Mouse (Mus musculus) urinary bladder, adult 18-20 months (tissue): ENCODE results near the gene Gpc6.

Experiments
- DNase-seq, 2 experiments: peaks; one replicate each; pipeline ENCODE4 v3.0.0; 2022; ENCODE audit warnings: low spot score in 2 of 2, mixed read lengths in 2 of 2

The Gpc6 gene

GRCm38 (mm10) chr14:116924876-116925601 lies at the start of gene Gpc6:
TSS of gene Gpc6 (plus strand) at chr14:116925315.
- peak; percentile 63 to 65 for DNase-seq

GRCm38 (mm10) chr14:116882480-116883044 lies 42.6 kb upstream of the Gpc6 start:
- no peak for DNase-seq

GRCm38 (mm10) chr14:116894316-116894715 lies 30.8 kb upstream of the Gpc6 start:
- DNase-seq: no peak

- DNase-seq: no peak
Measured at GRCm38 (mm10) chr14:116897971-116898370, 27.1 kb upstream of the Gpc6 start.

- DNase-seq: no peak
Measured at GRCm38 (mm10) chr14:116911768-116912167, 13.3 kb upstream of the Gpc6 start.

GRCm38 (mm10) chr14:116916874-116917273 lies 8.2 kb upstream of the Gpc6 start:
- no peak for DNase-seq

GRCm38 (mm10) chr14:116924266-116924665 lies 849 bp upstream of the Gpc6 start:
- DNase-seq: no peak

- DNase-seq: peak; percentile 6 to 68
Measured at GRCm38 (mm10) chr14:116925691-116926403, 732 bp downstream of the Gpc6 start.

- DNase-seq: peak in 1 of 2 experiments; percentile 52
Measured at GRCm38 (mm10) chr14:116926404-116927171, 1.5 kb downstream of the Gpc6 start.

- no peak for DNase-seq
Measured at GRCm38 (mm10) chr14:116927341-116928315, 2.5 kb downstream of the Gpc6 start.

GRCm38 (mm10) chr14:116928395-116928794 lies 3.3 kb downstream of the Gpc6 start:
- no peak for DNase-seq

- DNase-seq: no peak
Measured at GRCm38 (mm10) chr14:116928796-116929529, 3.8 kb downstream of the Gpc6 start.

- DNase-seq: no peak
Measured at GRCm38 (mm10) chr14:116933825-116934224, 8.7 kb downstream of the Gpc6 start.

- peak; percentile 13 to 16 for DNase-seq
Measured at GRCm38 (mm10) chr14:116937910-116938560, 12.9 kb downstream of the Gpc6 start.

GRCm38 (mm10) chr14:116938735-116939134 lies 13.6 kb downstream of the Gpc6 start:
- no peak for DNase-seq

GRCm38 (mm10) chr14:116939561-116939960 lies 14.4 kb downstream of the Gpc6 start:
- no peak for DNase-seq

GRCm38 (mm10) chr14:116941772-116942171 lies 16.7 kb downstream of the Gpc6 start:
- DNase-seq: no peak

- no peak for DNase-seq
Measured at GRCm38 (mm10) chr14:116943751-116944150, 18.6 kb downstream of the Gpc6 start.

- no peak for DNase-seq
Measured at GRCm38 (mm10) chr14:116945975-116946374, 20.9 kb downstream of the Gpc6 start.

- DNase-seq: no peak
Measured at GRCm38 (mm10) chr14:116947461-116947860, 22.3 kb downstream of the Gpc6 start.
